Mouse (Mus musculus) layer of hippocampus, adult 11-12 months (tissue): Measurements from ENCODE around the gene Mrpl58.
"Not testable (repeated sequence)": the region's sequence is repeated elsewhere in the genome, so short reads cannot be mapped to it uniquely, and the experiment has no call there.

Experiments used
- DNase-seq: peaks from one replicate; pipeline ENCODE4 v3.0.0; 2022; ENCODE audit warnings: low spot score

Gene Mrpl58

GRCm38 (mm10) chr11:115382891-115383290, 20.7 kb upstream of the Mrpl58 start:
- DNase-seq: no peak

- peak; percentile 50 for DNase-seq
Measured at GRCm38 (mm10) chr11:115383701-115384474, 19.7 kb upstream of the Mrpl58 start.

- DNase-seq: no peak
Measured at GRCm38 (mm10) chr11:115384587-115384986, 19.0 kb upstream of the Mrpl58 start.

- DNase-seq: not testable (repeated sequence)
Measured at GRCm38 (mm10) chr11:115386859-115387258, 16.7 kb upstream of the Mrpl58 start.

- no peak for DNase-seq
Measured at GRCm38 (mm10) chr11:115391358-115391757, 12.2 kb upstream of the Mrpl58 start.

GRCm38 (mm10) chr11:115393721-115394325, 9.7 kb upstream of the Mrpl58 start:
- DNase-seq: no peak

GRCm38 (mm10) chr11:115398085-115398484, 5.5 kb upstream of the Mrpl58 start:
- DNase-seq: no peak

GRCm38 (mm10) chr11:115400126-115400525, 3.4 kb upstream of the Mrpl58 start:
- DNase-seq: no peak

- peak; percentile 63 for DNase-seq
Measured at GRCm38 (mm10) chr11:115400630-115401391, 2.7 kb upstream of the Mrpl58 start.

GRCm38 (mm10) chr11:115405723-115406122, 2.2 kb downstream of the Mrpl58 start:
- DNase-seq: no peak

- DNase-seq: no peak
Measured at GRCm38 (mm10) chr11:115406858-115407401, 3.4 kb downstream of the Mrpl58 start.

GRCm38 (mm10) chr11:115408266-115408920, 4.8 kb downstream of the Mrpl58 start:
- DNase-seq: no peak

GRCm38 (mm10) chr11:115409556-115409955, 6.0 kb downstream of the Mrpl58 start:
- no peak for DNase-seq

- DNase-seq: peak; percentile 96
Measured at GRCm38 (mm10) chr11:115419531-115420237, 16.1 kb downstream of the Mrpl58 start, which contains the start of the genes Atp5h and Kctd2. Atp5h (minus strand) TSS chr11:115419962. Kctd2 (plus strand) TSS chr11:115420128.

GRCm38 (mm10) chr11:115420336-115421190, 17.0 kb downstream of the Mrpl58 start:
- DNase-seq: peak; percentile 55

GRCm38 (mm10) chr11:115421328-115421727, 17.8 kb downstream of the Mrpl58 start:
- DNase-seq: no peak

- DNase-seq: no peak
Measured at GRCm38 (mm10) chr11:115421972-115422371, 18.4 kb downstream of the Mrpl58 start.

GRCm38 (mm10) chr11:115423091-115423490, 19.5 kb downstream of the Mrpl58 start:
- no peak for DNase-seq

GRCm38 (mm10) chr11:115424666-115425065, 21.1 kb downstream of the Mrpl58 start:
- DNase-seq: no peak

- no peak for DNase-seq
Measured at GRCm38 (mm10) chr11:115425671-115426070, 22.1 kb downstream of the Mrpl58 start.
